Mouse (Mus musculus) effector memory CD4-positive, alpha-beta T cell, adult 5 months (primary cell): ENCODE measurements around the gene Astl. TPM values are rescaled to one million over a fixed set of nuclear protein-coding genes. Genes with fewer than 3 reads are reported as not detected.

Source experiments
- polyA plus RNA-seq: library from polyadenylated mRNA; unstranded; fragments of 100-300 nt; shearing (Covaris generic); gene quantifications from one replicate; pipeline ENCODE4 v1.2.1, GENCODE M21; 2017

Gene Astl
- polyA plus RNA-seq: not detected

GRCm38 (mm10) chr2:127338416-127338815, at the start of gene Astl:
Astl (plus strand) TSS chr2:127338639.

GRCm38 (mm10) chr2:127335767-127336496, 2.5 kb upstream of the Astl start, which contains the start of gene Dusp2:
Dusp2 (plus strand) TSS chr2:127336159.

GRCm38 (mm10) chr2:127362459-127363281, 24.2 kb downstream of the Astl start, which contains the start of gene Adra2b:
Adra2b (plus strand) TSS chr2:127363208.

Other genes starting within 250 kb of the Astl start
- gene Ncaph, start 204.7 kb upstream of the Astl start, polyA plus RNA-seq: 3.4 TPM
- gene Itpripl1, start 195.2 kb upstream of the Astl start, polyA plus RNA-seq: 2.1 TPM
- 0.57 TPM for gene 1810024B03Rik, start 130.4 kb upstream of the Astl start, polyA plus RNA-seq
- gene Snrnp200, start 130.3 kb upstream of the Astl start, polyA plus RNA-seq: 88.5 TPM
- gene Ciao1, start 90.8 kb upstream of the Astl start, polyA plus RNA-seq: 69.0 TPM
- gene Tmem127, start 90.7 kb upstream of the Astl start, polyA plus RNA-seq: 35.9 TPM
- gene Stard7, start 68.4 kb upstream of the Astl start, polyA plus RNA-seq: 51.3 TPM
- 749 TPM for gene Dusp2, start 2.5 kb upstream of the Astl start, polyA plus RNA-seq
- gene Adra2b, start 24.6 kb downstream of the Astl start, polyA plus RNA-seq: not detected
- not detected for gene Gpat2, start 86.6 kb downstream of the Astl start, polyA plus RNA-seq
- 18.3 TPM for gene Fahd2a, start 105.9 kb downstream of the Astl start, polyA plus RNA-seq
- gene Kcnip3, start 183.5 kb downstream of the Astl start, polyA plus RNA-seq: 0.60 TPM
- not detected for gene Prom2, start 202.8 kb downstream of the Astl start, polyA plus RNA-seq
- 1.9 TPM for gene Zfp661, start 248.5 kb downstream of the Astl start, polyA plus RNA-seq
- gene Mrps5, start 248.6 kb downstream of the Astl start, polyA plus RNA-seq: 99.3 TPM